Mouse (Mus musculus) T-helper 1 cell (primary cell): ENCODE measurements around the gene Sstr3.

ENCODE experiments used
- in situ Hi-C: fragments of 300-600 bp; cut with MboI, MseI; formaldehyde crosslinking; loops from one replicate; pipeline ENCODE4 v1.15.1; 2025; ENCODE audit warnings: high pct_unique_total_duplicates

Gene Sstr3

GRCm38 (mm10) chr15:78504816-78505215, 39.7 kb downstream of the Sstr3 start:
- in situ Hi-C loops = no loop called here

GRCm38 (mm10) chr15:78504013-78504412, 40.5 kb downstream of the Sstr3 start:
- in situ Hi-C loops = no loop called here

- in situ Hi-C loops = no loop called here
Measured at GRCm38 (mm10) chr15:78502437-78503132, 41.9 kb downstream of the Sstr3 start.

- in situ Hi-C loops = loop anchor here (10.0 kb wide), 1 partner anchor 1190 kb away; the partner anchor contains the start of gene Josd1
Measured at GRCm38 (mm10) chr15:78494968-78495406, 49.5 kb downstream of the Sstr3 start, which contains the start of gene Il2rb. Gene Il2rb (minus strand): TSS chr15:78495271.

- in situ Hi-C loops = loop anchor here (10.0 kb wide), 1 partner anchor 1191 kb away; the partner anchor contains the start of gene Josd1
Measured at GRCm38 (mm10) chr15:78493401-78494010, 51.0 kb downstream of the Sstr3 start.

- in situ Hi-C loops = loop anchor here (10.0 kb wide), 1 partner anchor 1194 kb away; the partner anchor contains the start of gene Josd1
Measured at GRCm38 (mm10) chr15:78491301-78491700, 53.2 kb downstream of the Sstr3 start.

- in situ Hi-C loops = loop anchor here (10.0 kb wide), 1 partner anchor 1195 kb away; the partner anchor contains the start of gene Josd1
Measured at GRCm38 (mm10) chr15:78489906-78490305, 54.6 kb downstream of the Sstr3 start.

- in situ Hi-C loops = no loop called here
Measured at GRCm38 (mm10) chr15:78489248-78489647, 55.2 kb downstream of the Sstr3 start.

- in situ Hi-C loops = no loop called here
Measured at GRCm38 (mm10) chr15:78487066-78487465, 57.4 kb downstream of the Sstr3 start.
